Mouse (Mus musculus): ENCODE measurements around the gene Gins2.

DNA sequence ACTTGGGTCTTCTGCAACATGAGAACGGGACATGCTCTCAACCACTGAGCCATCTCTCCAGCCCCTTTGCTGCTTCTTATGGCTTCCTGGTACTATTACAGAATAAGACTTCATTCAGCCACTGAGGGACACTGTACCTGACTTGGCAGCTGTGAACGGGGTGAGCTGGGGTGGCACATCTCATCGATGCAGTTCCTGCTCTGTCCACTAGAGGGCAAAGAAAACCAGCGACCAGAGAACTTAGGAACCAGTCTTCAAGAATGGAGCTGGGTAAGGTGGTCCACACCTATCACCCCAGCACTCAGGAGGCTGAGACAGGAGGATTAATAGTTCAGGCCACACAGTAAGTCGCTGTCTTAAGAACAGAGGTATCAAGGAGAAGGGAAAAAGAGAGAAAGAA lies 6.9 kb upstream of the Gins2 start:
- no peak for TF ChIP-seq POLR2A (IDR thresholded peaks at IDR 0.05; ENCODE audit: borderline replicate concordance, insufficient read depth, low read length)
- peak; percentile 88 for TF ChIP-seq CTCF (IDR thresholded peaks at IDR 0.05; ENCODE audit: borderline replicate concordance, insufficient read depth, low read depth, low read length)

Measured in cerebellum, adult 2 months (tissue).